Mouse (Mus musculus) ovary, adult 10 weeks (tissue): Measurements from ENCODE around the gene Bpifb6. TPM values are rescaled to one million over a fixed set of nuclear protein-coding genes. Genes with fewer than 3 reads are reported as not detected.

ENCODE experiments used
- polyA plus RNA-seq: library from polyadenylated mRNA; stranded (reverse); fragments of 350-450 nt; fragmentation: Illumina TruSeq; extraction: RNeasy Lipid Tissue Mini Kit (QIAGEN cat#74804); gene quantifications from one replicate; pipeline ENCODE4 v1.2.3, GENCODE M21; 2014

The Bpifb6 gene
- polyA plus RNA-seq: not detected

GRCm38 (mm10) chr2:153900088-153900487 is at the start of gene Bpifb6:
Gene Bpifb6 (plus strand): TSS chr2:153900388.

GRCm38 (mm10) chr2:153870984-153871383 is 29.2 kb upstream of the Bpifb6 start, which contains the start of gene Sun5:
Gene Sun5 (minus strand): TSS chr2:153871084.

GRCm38 (mm10) chr2:153874745-153875144 is 25.4 kb upstream of the Bpifb6 start, which contains the start of gene Bpifb2:
Gene Bpifb2 (plus strand): TSS chr2:153875045.

GRCm38 (mm10) chr2:153917930-153918329 is 17.7 kb downstream of the Bpifb6 start, which contains the start of gene Bpifb3:
Gene Bpifb3 (plus strand): TSS chr2:153918230.

GRCm38 (mm10) chr2:153937843-153938242 is 37.7 kb downstream of the Bpifb6 start, which contains the start of gene Bpifb4:
Gene Bpifb4 (plus strand): TSS chr2:153938212.

Other genes with a start within 250 kb of the Bpifb6 start
- not detected for gene Dnmt3c, start 203.7 kb upstream of the Bpifb6 start, polyA plus RNA-seq
- 678 TPM for gene Mapre1, start 159.1 kb upstream of the Bpifb6 start, polyA plus RNA-seq
- not detected for gene Efcab8, start 120.5 kb upstream of the Bpifb6 start, polyA plus RNA-seq
- gene Sun5, start 29.3 kb upstream of the Bpifb6 start, polyA plus RNA-seq: not detected
- gene Bpifb2, start 25.3 kb upstream of the Bpifb6 start, polyA plus RNA-seq: not detected
- not detected for gene Bpifb3, start 17.8 kb downstream of the Bpifb6 start, polyA plus RNA-seq
- gene Bpifb4, start 37.8 kb downstream of the Bpifb6 start, polyA plus RNA-seq: 23.9 TPM
- gene Bpifa6, start 74.6 kb downstream of the Bpifb6 start, polyA plus RNA-seq: 0.48 TPM
- 3.3 TPM for gene Bpifa2, start 107.9 kb downstream of the Bpifb6 start, polyA plus RNA-seq
- gene Bpifa3, start 229.9 kb downstream of the Bpifb6 start, polyA plus RNA-seq: not detected
- gene Bpifa1, start 242.5 kb downstream of the Bpifb6 start, polyA plus RNA-seq: not detected